Mouse (Mus musculus) layer of hippocampus, adult 2 months (tissue): ENCODE measurements at regions not wholly inside any gene's neighbourhood (a gene's known extent, or its start where the extent isn't known, plus 50 kb on each side); places are given as distances from the start of the nearest gene placed in this dataset.

Source experiments
- DNase-seq, 2 experiments: peaks; one replicate each; pipeline ENCODE4 v3.0.0; 2022; ENCODE audit warnings: low spot score in 2 of 2
- H3K27ac ChIP-seq: fragments of 200-600 bp; 2 replicates; pipeline ENCODE4 v1.8.1; 2022
- H3K4me3 ChIP-seq: fragments of 200-600 bp; 2 replicates; pipeline ENCODE4 v1.8.1; 2022; ENCODE audit warnings: mild to moderate bottlenecking
- CTCF ChIP-seq: fragments of 200-600 bp; conservative IDR thresholded peaks from 2 replicates; pipeline ENCODE4 v1.8.1; 2022; ENCODE audit warnings: antibody characterized with exemption, mild to moderate bottlenecking, moderate library complexity

DNA sequence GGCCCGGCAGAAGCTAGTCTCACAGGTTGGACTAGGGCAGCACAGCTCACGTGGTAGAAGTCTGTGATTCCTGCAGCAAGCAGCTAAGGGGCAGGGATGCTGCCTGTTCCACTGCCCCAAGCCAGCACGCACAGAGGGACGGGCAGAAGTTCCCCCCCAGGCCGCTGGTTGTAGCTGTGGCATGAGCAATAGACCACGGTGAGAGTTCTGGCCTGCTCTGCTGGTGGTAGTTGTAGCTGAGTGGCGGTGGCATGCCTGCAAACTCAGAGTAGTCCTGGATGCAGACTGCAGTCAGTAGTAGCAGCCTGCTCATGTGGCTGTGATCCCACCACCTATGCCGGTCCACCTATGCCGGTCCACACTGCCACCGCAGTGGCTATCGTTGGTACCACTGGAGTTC is 71.5 kb upstream of the Rpl39l start:
- TF ChIP-seq CTCF: no peak
- DNase-seq: no peak
- Histone ChIP-seq H3K4me3 (no peak overlapping the region), H3K27ac (no peak overlapping the region)

DNA sequence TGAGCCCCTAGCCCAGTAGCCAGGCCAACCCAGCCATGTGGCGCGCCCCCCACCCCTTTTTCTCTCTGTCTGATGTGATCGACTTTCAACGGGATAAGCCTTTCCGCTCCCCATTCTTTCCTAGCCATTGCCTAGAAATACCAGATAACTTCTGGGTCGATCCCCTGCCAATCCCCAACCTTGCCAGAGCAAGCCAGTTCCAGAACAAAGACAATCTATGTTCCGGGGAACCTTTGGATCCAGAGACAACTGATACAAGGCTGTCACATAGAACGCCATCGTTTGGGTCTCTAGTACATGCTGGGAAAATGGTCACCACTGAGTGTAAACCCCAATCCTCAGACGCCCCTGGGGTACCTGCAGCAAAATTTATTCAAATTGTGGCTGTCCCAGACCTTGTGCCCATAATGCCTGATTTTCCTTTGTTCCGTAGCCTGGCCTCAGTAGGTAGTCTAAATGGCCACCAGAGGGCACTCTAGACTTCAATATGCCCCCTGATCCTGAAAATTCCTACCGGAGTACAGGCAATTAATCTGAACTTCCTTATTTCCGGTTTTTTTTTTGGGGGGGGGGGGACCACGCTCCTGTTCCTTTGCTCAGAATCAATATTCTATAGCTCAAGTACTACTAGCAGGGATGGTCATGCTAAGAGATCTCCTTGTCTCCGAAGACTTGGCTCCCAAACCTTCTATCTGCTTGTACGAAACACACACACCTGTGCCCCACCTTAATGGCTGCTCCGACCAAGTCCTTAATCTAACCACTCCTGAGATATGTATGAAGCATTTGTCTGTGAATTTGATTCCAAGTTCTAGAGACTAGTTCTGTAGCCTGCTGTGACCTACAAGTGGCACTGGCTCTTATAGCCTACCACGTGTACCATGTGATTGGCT is 81.3 kb upstream of the Rpl39l start:
- peak; percentile 80 for TF ChIP-seq CTCF
- no peak overlapping the region for H3K27ac ChIP-seq
- peak; percentile 42 to 57 for DNase-seq
- no peak overlapping the region for H3K4me3 ChIP-seq

DNA sequence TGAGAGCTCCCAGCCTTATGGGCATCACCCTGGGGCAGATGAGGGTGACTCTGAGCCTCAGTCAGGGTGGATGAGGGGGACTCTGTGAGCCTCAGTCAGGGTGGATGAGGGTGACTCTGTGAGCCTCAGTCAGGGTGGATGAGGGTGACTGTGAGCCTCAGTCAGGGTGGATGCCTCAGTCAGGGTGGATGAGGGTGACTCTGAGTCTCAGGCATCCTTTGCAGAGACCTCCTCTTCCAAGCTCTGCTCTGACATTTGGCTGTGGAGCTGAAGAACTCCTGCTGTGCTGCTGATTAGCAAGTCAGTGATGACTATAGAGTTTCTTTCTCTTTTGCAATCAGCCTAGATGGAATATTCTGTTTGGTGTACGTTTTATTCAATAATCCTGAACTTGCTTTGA is 83.7 kb upstream of the Rpl39l start:
- DNase-seq: no peak

DNA sequence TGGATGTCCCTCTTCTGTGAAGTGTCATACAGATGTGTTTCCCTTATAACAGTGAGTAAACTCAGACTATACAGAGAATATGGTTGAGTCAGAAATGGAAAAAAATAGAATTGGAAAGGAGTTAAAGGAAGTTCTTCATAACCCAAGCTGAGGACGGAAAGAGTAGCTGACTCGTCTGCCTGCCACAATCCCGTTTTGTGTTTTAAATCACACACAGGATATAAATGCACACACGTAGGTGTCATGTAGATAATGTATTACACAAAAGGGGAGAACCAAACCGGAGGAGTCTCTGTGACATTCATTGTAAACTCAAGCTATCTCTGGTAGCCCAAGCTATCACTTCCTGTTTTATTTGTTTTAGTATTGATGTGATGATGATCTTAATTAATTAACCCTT is 84.6 kb upstream of the Rpl39l start:
- Histone ChIP-seq H3K4me3 (no peak overlapping the region), H3K27ac (0 out of 2 replicates have a peak overlapping the region, but pooled peaks have one; percentile 36)
- DNase-seq: no peak
- no peak for TF ChIP-seq CTCF

More for the DNA sequence above, 83.7 kb upstream of the Rpl39l start:
- no peak for TF ChIP-seq CTCF
- H3K4me3 ChIP-seq: no peak overlapping the region
- peak overlapping the region; percentile 36; the same call in 1 of the 2 replicates for H3K27ac ChIP-seq

DNA sequence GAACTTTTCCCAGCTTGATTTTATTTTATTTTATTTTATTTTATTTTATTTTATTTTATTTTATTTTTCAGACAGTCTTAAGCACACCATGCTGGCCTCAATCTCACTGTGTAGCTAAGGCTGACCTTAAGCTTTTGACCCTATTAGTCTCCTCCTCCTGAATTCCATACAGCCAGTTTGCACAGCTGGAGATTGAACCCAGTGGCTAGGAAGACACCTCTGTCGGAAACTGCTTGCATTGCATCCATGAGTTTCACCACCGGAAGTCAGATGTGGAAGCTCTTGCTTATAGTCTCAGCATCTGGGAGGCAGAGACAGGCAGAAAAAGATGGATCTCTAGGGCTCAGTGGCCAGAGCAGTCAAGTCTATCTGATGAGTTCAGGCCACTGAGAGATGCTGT is 86.4 kb upstream of the Grin2a start:
- H3K4me3 ChIP-seq: no peak overlapping the region
- peak overlapping the region; percentile 39; the same call in 1 of the 2 replicates for H3K27ac ChIP-seq
- DNase-seq: no peak
- no peak for TF ChIP-seq CTCF

DNA sequence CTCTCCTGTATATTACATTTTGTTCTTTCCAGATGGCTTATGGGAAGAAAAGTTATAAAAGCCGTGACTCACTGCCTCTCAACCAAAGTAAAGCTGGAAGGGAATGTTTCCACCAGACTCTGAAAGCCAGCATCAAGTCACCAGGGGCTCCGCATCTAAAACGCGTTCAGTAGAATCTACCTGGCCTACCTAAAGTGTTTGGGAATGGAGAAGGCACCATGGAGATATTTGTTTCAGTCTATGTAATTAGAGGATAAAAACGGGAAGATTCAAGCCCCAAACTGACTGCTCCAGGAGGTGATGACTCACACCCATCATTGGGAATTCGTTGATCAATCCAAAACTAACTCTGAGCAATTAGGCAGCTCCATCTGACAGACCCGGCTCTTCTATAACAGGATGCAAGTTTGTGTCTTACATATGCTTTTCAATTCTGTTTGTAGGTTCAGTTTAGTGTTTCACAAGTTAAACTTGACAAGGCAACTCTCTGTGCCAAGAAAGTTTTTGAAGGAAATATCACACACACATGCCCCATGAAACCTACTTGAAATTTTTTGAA is 84.8 kb upstream of the Grin2a start:
- peak in 1 of 2 experiments; percentile 55 for DNase-seq

DNA sequence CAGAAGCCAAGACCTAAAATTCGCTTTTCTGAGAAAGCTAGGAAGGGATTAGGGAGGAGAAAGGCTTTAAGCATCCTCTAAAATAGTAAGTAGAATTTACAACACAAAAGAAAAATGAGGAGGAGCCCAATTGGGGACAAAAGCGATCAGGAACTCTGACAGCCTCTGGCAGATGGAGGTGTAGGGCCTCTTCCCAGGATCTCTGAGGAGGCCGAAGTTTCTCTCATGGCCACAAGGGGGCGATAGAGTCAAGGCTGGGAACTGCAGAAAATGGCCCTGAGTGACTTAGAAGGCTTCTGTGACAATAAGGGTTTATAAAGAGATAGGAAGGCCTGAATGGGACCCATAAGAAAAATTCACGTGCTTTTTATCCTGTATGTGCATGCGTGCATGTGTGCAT is 77.8 kb upstream of the Grin2a start:
- peak; percentile 98 for TF ChIP-seq CTCF
- Histone ChIP-seq H3K27ac (no peak overlapping the region), H3K4me3 (no peak overlapping the region)
- peak; percentile 74 to 79 for DNase-seq

More for the DNA sequence above, 84.8 kb upstream of the Grin2a start:
- Histone ChIP-seq H3K27ac (peak overlapping the region; percentile 81), H3K4me3 (no peak overlapping the region)
- TF ChIP-seq CTCF: no peak

DNA sequence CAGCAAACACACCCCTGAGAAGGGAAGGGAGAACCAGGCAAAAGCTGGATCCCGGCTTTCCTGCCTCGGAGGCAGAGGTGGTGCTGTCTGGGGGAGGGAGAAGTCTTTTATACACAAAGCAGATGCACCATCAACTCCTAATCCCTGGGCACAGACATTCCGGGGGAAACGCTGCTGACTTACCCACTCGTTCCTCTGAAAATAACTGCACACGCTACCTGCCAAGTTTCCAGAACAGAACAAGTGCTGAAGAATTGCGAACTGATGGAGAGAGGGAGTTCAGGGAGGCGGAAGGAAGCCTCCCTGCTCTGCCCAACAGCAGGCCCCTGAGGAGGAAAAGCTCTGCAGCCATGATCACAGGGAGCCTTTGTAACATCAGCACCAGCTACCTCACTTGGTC is 68.1 kb upstream of the Grin2a start:
- no peak for TF ChIP-seq CTCF

DNA sequence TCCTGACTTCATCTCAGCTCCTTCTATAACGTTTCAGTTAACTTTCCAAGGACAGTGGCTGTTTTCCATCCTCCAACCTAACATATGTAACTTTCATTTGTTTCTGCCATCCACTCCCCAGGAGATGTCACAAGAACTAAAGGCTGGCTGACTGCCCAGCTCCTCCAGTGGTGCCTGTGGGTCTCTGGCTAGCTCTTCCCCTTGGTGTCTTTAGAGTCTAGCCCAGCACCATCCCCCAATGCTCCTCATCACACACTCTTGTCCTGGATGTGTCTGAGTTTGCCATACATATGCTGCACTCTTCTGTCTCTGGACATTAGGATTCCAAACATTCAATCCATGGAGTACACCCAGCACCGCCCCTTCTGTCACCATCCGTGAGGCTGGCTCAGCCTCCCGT is 62.7 kb upstream of the Grin2a start:
- no peak for TF ChIP-seq CTCF
- Histone ChIP-seq H3K4me3 (no peak overlapping the region), H3K27ac (peak overlapping the region; percentile 18; the same call in 1 of the 2 replicates)
- no peak for DNase-seq

More for the DNA sequence above, 68.1 kb upstream of the Grin2a start:
- DNase-seq: peak; percentile 59 to 83
- peak overlapping the region; percentile 89 for H3K27ac ChIP-seq
- no peak overlapping the region for H3K4me3 ChIP-seq
